Mouse (Mus musculus): ENCODE measurements around the gene Lrrc66. TPM values are rescaled to one million over a fixed set of nuclear protein-coding genes. Genes with fewer than 3 reads are reported as not detected.
"Not testable (repeated sequence)": the region's sequence is repeated elsewhere in the genome, so short reads cannot be mapped to it uniquely, and the experiment has no call there.

Lrrc66 gene
- polyA plus RNA-seq, 1 experiment from 2014 or later, result 3.0 TPM

- no peaks in the 10 kb centered on the region for H3K4me1 ChIP-seq (replicated peaks; ENCODE audit: control insufficient read depth, insufficient read depth)
- no peak overlapping the region for H3K4me3 ChIP-seq (ENCODE audit: low read depth, low read length)
- TF ChIP-seq CTCF (IDR thresholded peaks at IDR 0.05; ENCODE audit: low read depth), result no peak
- no peak for TF ChIP-seq EP300 (optimal IDR thresholded peaks at IDR 0.05)
- H3K4me2 ChIP-seq (replicated peaks; ENCODE audit: low read depth), result no peak overlapping the region
- no peak overlapping the region for H3K9ac ChIP-seq (ENCODE audit: low read length)
- H3K9me3 ChIP-seq (ENCODE audit: control insufficient read depth, low read length), result no peaks in the 10 kb centered on the region
- DNase-seq (ENCODE audit: low spot score) (no peak), ATAC-seq (ENCODE audit: low FRiP score, low TSS enrichment) (no peak)
- WGBS, result 71% methylated on average over 5 of the region's 5 CpGs
- no peaks in the 10 kb centered on the region for H3K36me3 ChIP-seq (ENCODE audit: control insufficient read depth, insufficient read depth, low read length)
- no peaks in the 10 kb centered on the region for H3K27me3 ChIP-seq (ENCODE audit: control insufficient read depth, insufficient read depth, low read length)
- H3K27ac ChIP-seq (replicated peaks), result no peak overlapping the region
Observed at GRCm38 (mm10) chr5:73598943-73599695, 33.2 kb downstream of the Lrrc66 start.

- Histone ChIP-seq H3K9me3 (ENCODE audit: control insufficient read depth, low read length) (no peaks in the 10 kb centered on the region), H3K36me3 (ENCODE audit: control insufficient read depth, insufficient read depth, low read length) (no peaks in the 10 kb centered on the region), H3K4me3 (ENCODE audit: low read depth, low read length) (no peak overlapping the region), H3K9ac (ENCODE audit: low read length) (no peak overlapping the region), H3K27me3 (ENCODE audit: control insufficient read depth, insufficient read depth, low read length) (no peaks in the 10 kb centered on the region), H3K27ac (replicated peaks) (no peak overlapping the region), H3K4me2 (replicated peaks; ENCODE audit: low read depth) (no peak overlapping the region), H3K4me1 (replicated peaks; ENCODE audit: control insufficient read depth, insufficient read depth) (no peaks in the 10 kb centered on the region)
- DNase-seq (ENCODE audit: low spot score) (no peak), ATAC-seq (ENCODE audit: low FRiP score, low TSS enrichment) (no peak)
- TF ChIP-seq EP300 (optimal IDR thresholded peaks at IDR 0.05), result no peak
- no peak for TF ChIP-seq CTCF (IDR thresholded peaks at IDR 0.05; ENCODE audit: low read depth)
- 58% methylated on average over 3 of the region's 3 CpGs for WGBS
Observed at GRCm38 (mm10) chr5:73587119-73587518, 45.2 kb downstream of the Lrrc66 start.

- H3K27me3 ChIP-seq (ENCODE audit: control insufficient read depth, insufficient read depth, low read length), result no peaks in the 10 kb centered on the region
- DNase-seq (ENCODE audit: low spot score) (no peak), ATAC-seq (ENCODE audit: low FRiP score, low TSS enrichment) (no peak)
- no peaks in the 10 kb centered on the region for H3K9me3 ChIP-seq (ENCODE audit: control insufficient read depth, low read length)
- no peak overlapping the region for H3K27ac ChIP-seq (replicated peaks)
- H3K36me3 ChIP-seq (ENCODE audit: control insufficient read depth, insufficient read depth, low read length), result no peaks in the 10 kb centered on the region
- H3K9ac ChIP-seq (ENCODE audit: low read length), result no peak overlapping the region
- no peak for TF ChIP-seq EP300 (optimal IDR thresholded peaks at IDR 0.05)
- no peak for TF ChIP-seq CTCF (IDR thresholded peaks at IDR 0.05; ENCODE audit: low read depth)
- H3K4me1 ChIP-seq (replicated peaks; ENCODE audit: control insufficient read depth, insufficient read depth), result no peaks in the 10 kb centered on the region
- no peak overlapping the region for H3K4me2 ChIP-seq (replicated peaks; ENCODE audit: low read depth)
- H3K4me3 ChIP-seq (ENCODE audit: low read depth, low read length), result no peak overlapping the region
- 60% methylated on average over 4 of the region's 4 CpGs for WGBS
Observed at GRCm38 (mm10) chr5:73586597-73586996, 45.7 kb downstream of the Lrrc66 start.

- DNase-seq (ENCODE audit: low spot score), result no peak
- no peak for ATAC-seq (ENCODE audit: low FRiP score, low TSS enrichment)
- H3K27me3 ChIP-seq (ENCODE audit: control insufficient read depth, insufficient read depth, low read length), result no peaks in the 10 kb centered on the region
- no peak for TF ChIP-seq CTCF (IDR thresholded peaks at IDR 0.05; ENCODE audit: low read depth)
- no peak for TF ChIP-seq EP300 (optimal IDR thresholded peaks at IDR 0.05)
- H3K36me3 ChIP-seq (ENCODE audit: control insufficient read depth, insufficient read depth, low read length), result no peaks in the 10 kb centered on the region
- H3K27ac ChIP-seq (replicated peaks), result no peak overlapping the region
- WGBS, result 42% methylated on average over 7 of the region's 7 CpGs
- no peak overlapping the region for H3K4me3 ChIP-seq (ENCODE audit: low read depth, low read length)
- no peak overlapping the region for H3K9ac ChIP-seq (ENCODE audit: low read length)
- no peaks in the 10 kb centered on the region for H3K4me1 ChIP-seq (replicated peaks; ENCODE audit: control insufficient read depth, insufficient read depth)
- H3K9me3 ChIP-seq (ENCODE audit: control insufficient read depth, low read length), result no peaks in the 10 kb centered on the region
- no peak overlapping the region for H3K4me2 ChIP-seq (replicated peaks; ENCODE audit: low read depth)
Observed at GRCm38 (mm10) chr5:73585212-73586115, 46.9 kb downstream of the Lrrc66 start.

GRCm38 (mm10) chr5:73584011-73584410 lies 48.3 kb downstream of the Lrrc66 start:
- 79% methylated on average over 6 of the region's 6 CpGs for WGBS
- not testable (repeated sequence) for H3K9ac ChIP-seq (ENCODE audit: low read length); H3K4me1 ChIP-seq (replicated peaks; ENCODE audit: control insufficient read depth, insufficient read depth); H3K9me3 ChIP-seq (ENCODE audit: control insufficient read depth, low read length); ATAC-seq (ENCODE audit: low FRiP score, low TSS enrichment); H3K4me3 ChIP-seq (ENCODE audit: low read depth, low read length); H3K27ac ChIP-seq (replicated peaks); H3K4me2 ChIP-seq (replicated peaks; ENCODE audit: low read depth); H3K36me3 ChIP-seq (ENCODE audit: control insufficient read depth, insufficient read depth, low read length); H3K27me3 ChIP-seq (ENCODE audit: control insufficient read depth, insufficient read depth, low read length); DNase-seq (ENCODE audit: low spot score)

- Histone ChIP-seq H3K4me2 (replicated peaks; ENCODE audit: low read depth) (no peak overlapping the region), H3K9ac (ENCODE audit: low read length) (no peak overlapping the region), H3K27me3 (ENCODE audit: control insufficient read depth, insufficient read depth, low read length) (no peaks in the 10 kb centered on the region), H3K27ac (replicated peaks) (no peak overlapping the region), H3K4me3 (ENCODE audit: low read depth, low read length) (no peak overlapping the region), H3K4me1 (replicated peaks; ENCODE audit: control insufficient read depth, insufficient read depth) (no peaks in the 10 kb centered on the region), H3K9me3 (ENCODE audit: control insufficient read depth, low read length) (no peaks in the 10 kb centered on the region), H3K36me3 (ENCODE audit: control insufficient read depth, insufficient read depth, low read length) (no peaks in the 10 kb centered on the region)
- ATAC-seq (ENCODE audit: low FRiP score, low TSS enrichment) (no peak), DNase-seq (ENCODE audit: low spot score) (no peak)
- TF ChIP-seq CTCF (IDR thresholded peaks at IDR 0.05; ENCODE audit: low read depth), result no peak
- no peak for TF ChIP-seq EP300 (optimal IDR thresholded peaks at IDR 0.05)
- 81% methylated on average over 3 of the region's 3 CpGs for WGBS
Observed at GRCm38 (mm10) chr5:73578131-73578530, 54.2 kb downstream of the Lrrc66 start.

Data from stomach, postnatal 0 days (tissue).